Mouse (Mus musculus): ENCODE data around the gene Dcaf8. TPM values are rescaled to one million over a fixed set of nuclear protein-coding genes. Genes with fewer than 3 reads are reported as not detected.
A peak's percentile ranks its signal among the peaks of the same experiment; 100 is the strongest.

The Dcaf8 gene
- total RNA-seq, 2 experiments from 2014 or later, result 109 to 114 TPM

DNA sequence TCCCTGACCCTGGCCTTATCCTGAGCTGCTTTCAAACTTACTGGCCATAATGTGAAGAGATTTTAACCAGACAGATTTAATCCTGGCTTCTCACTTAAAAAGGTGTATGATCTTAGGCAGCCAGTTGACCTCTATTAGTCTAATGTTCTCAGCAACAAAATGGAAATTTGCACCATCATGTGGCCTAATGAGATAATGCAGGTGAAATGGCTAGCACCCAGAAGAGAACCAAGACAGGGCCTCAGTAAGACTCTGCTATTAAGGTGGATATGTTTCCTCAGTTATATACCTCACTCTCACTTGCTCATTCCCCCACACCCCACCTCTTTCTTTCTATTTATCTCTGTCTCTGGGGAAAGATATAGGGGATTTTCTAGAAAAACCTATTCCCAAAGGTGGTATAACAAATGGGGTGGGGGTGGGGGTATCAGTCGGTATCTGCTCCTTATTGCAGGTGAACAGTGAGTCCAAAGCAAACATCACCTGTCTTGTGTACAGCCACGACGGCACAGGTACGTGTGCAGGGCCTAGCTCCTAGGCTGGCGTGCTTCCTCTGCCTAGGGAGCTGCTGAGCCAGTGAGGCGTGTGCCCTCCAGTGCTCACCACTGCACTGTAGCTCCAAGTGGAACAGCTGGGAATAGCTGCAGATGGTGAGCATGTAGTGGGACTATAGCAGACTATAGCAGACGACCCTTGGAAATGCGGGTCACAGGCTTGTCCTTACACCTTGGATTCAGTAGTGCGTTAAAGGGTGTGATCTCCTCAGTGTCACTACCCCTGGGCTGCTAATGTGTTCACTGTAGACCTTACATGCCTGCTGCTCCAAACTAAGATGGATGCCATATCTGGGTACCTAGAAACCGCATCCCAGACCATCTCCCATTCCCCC lies 38.8 kb downstream of the Dcaf8 start:
- intact Hi-C loops (cut with DNase I), result no loop called here
- no peak for DNase-seq (ENCODE audit: low spot score)

GRCm38 (mm10) chr1:172188891-172189290 lies 41.0 kb downstream of the Dcaf8 start:
- intact Hi-C loops (cut with DNase I), result no loop called here
- DNase-seq (ENCODE audit: low spot score), result no peak

DNA sequence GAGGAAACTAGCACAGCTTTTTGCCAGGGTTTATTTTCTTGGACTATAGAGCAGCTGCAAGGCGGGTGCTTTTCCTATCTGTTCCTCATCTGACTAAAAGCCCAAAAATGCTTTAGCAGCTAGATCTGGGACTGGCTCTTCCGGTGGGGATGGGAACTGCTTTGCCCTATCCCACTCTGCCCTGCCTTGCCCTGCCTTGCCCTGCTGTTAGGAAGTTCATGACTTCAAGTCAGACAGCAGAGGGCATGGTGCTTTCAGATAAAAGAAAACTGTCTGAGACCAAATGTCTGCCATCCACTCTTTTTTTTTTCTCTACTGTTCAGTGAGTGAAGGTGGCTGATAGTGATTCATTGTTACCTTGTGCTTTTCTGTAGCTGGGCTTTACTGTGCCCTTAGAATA lies 43.7 kb downstream of the Dcaf8 start:
- DNase-seq (ENCODE audit: low spot score), result no peak
- intact Hi-C loops (cut with DNase I), result no loop called here

GRCm38 (mm10) chr1:172192217-172192616 lies 44.3 kb downstream of the Dcaf8 start:
- intact Hi-C loops (cut with DNase I), result no loop called here
- no peak for DNase-seq (ENCODE audit: low spot score)

DNA sequence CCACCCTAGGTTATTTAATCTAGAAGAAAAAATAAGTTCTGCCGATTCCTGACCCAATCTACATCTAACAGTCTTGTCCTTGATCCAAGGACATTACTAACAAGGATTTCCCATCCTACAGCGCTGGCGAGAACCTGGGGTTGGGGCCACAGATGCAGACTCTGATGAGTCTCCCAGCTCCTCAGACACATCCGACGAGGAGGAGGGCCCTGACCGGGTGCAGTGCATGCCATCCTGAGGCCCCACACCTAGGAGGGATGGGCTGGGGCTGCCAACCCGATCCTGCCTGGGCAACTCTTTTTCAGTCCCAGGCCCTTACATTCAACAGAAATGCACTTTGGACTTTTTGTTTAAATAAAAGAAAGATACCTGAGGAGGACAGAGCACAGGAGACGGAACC lies 46.6 kb downstream of the Dcaf8 start:
- intact Hi-C loops (cut with DNase I), result no loop called here
- DNase-seq (ENCODE audit: low spot score), result no peak

- intact Hi-C loops (cut with DNase I), result no loop called here
- no peak for DNase-seq (ENCODE audit: low spot score)
These were observed 49.3 kb downstream of the Dcaf8 start for GRCm38 (mm10) chr1:172197146-172197545.

GRCm38 (mm10) chr1:172197851-172198250 lies 50.0 kb downstream of the Dcaf8 start:
- no peak for DNase-seq (ENCODE audit: low spot score)
- intact Hi-C loops (cut with DNase I), result no loop called here

GRCm38 (mm10) chr1:172198316-172198715 lies 50.4 kb downstream of the Dcaf8 start:
- intact Hi-C loops (cut with DNase I), result no loop called here
- no peak for DNase-seq (ENCODE audit: low spot score)

GRCm38 (mm10) chr1:172198996-172199395 lies 51.1 kb downstream of the Dcaf8 start:
- no peak for DNase-seq (ENCODE audit: low spot score)
- intact Hi-C loops (cut with DNase I), result no loop called here

- intact Hi-C loops (cut with DNase I), result no loop called here
- DNase-seq (ENCODE audit: low spot score), result no peak
These were observed 52.3 kb downstream of the Dcaf8 start for GRCm38 (mm10) chr1:172200161-172200560.

DNA sequence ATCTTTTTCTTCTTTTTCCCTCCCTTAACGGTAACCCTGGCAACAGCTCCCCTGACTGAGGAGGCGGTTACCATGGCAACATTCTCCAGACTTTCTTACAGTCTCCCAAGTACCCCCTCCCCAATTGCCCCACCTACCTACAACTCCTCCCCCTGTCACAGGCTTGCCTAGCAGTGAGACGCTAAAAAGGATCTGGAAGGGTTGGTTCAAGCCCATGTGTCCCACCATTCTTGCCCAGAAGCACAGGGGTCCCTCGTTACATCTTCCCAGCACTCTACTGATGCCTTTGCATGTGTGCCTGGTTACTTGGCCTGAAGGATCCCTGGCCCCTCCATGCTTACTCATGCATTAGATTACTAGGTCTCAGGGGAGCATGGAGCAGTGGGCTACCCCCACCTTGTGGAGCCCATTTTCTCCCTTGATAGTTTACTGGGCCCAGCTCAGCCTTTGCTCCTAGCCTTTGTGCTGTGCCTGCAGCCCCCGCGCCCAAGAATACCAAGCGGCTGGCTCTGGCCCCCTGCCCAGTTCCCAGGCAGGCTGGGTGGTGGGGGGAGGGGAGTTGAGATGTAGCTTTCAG lies 53.1 kb downstream of the Dcaf8 start:
- DNase-seq (ENCODE audit: low spot score), result no peak
- intact Hi-C loops (cut with DNase I), result no loop called here

DNA sequence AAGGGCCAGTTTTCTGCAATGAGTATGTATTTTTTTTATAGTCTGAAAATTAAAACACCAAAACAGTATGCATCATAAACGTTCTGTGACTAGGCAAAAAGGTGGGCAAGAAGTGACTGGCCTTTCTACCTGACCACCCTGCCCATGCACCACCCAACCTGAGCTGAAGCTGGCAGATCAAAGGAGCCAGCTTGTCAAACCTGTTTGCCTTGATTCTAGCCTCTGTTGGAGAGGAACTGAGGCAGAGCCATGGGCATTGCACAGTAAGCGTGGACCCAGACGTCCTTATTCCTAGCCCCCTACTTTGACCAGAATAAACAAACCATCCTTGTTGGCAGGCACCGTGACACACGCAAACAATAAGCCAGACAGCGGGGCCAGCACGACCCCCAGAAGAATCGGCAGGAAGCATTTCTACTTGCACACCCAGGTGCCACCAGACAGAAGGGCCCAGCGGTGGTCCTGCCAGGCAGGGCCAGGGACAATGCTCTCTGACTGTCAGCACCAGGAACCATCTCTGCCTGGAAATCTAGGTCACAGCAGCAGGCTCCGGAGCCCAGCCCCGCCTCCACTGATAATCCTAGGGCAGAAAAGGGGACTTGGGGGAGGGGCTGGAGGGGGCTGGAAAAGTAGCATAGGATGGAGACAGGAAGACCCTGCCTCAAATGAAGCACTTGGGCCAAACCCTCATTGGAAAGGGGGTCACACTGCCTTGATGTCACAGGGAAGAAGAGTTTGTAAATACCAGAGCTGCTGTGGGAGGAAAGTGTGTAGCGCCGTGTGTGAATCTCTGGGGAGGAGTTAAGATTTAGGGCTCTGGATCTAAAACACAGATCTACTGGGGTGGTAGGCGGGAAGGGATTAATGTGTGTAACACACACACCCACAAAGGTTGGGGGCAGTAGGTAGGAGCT lies 54.3 kb downstream of the Dcaf8 start:
- intact Hi-C loops (cut with DNase I), result no loop called here
- DNase-seq (ENCODE audit: low spot score), result no peak

DNA sequence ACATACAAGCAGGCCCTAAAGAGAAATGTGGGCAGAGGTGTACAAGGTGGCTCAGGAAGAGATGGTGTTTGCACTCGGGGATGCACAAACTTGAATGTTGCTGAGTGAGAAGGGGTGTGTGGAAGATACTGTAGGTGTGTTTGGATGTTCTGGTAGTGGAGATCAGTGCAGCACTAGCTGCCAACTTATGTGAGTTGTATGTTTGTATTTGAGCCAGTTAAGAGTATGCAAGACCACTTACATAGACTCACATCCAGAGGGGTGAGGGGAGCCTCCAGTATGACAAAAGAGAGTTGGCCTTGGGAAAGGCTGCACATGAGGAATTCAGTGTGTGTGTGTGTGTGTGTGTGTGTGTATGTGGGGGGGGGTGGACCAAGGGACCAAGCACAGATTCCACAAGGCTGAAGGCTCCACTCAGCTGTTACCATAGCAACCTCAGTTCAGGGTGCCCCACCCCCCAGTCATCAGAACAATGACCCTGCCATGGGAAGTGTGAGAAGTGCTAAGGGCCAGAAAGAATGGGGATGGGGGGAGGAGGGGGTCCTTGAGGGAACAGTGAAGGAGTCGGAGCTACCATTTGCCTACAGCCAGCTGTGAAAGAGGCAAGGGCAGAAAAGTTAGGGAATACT lies 55.1 kb downstream of the Dcaf8 start:
- intact Hi-C loops (cut with DNase I), result no loop called here
- no peak for DNase-seq (ENCODE audit: low spot score)

DNA sequence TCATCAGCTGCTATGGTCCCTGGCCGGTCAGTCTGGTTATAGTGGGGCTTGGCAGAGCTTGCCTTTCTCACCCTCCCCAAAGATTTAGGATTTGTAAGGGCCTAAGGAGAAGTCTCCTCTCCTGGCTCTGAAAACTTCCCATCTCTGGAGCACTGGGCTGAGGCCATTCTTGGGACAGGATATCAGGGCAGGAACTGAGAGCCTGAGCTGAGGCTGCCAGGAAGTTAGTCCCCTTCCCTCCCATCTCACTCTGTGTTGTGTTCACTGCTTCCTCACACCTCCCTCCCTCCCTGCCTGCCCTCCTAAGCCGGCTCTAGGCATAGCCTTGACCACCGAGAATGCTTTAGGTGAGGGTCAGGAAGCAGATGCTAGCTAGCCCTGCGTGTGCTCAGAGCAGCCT lies 55.7 kb downstream of the Dcaf8 start:
- no peak for DNase-seq (ENCODE audit: low spot score)
- intact Hi-C loops (cut with DNase I), result no loop called here

DNA sequence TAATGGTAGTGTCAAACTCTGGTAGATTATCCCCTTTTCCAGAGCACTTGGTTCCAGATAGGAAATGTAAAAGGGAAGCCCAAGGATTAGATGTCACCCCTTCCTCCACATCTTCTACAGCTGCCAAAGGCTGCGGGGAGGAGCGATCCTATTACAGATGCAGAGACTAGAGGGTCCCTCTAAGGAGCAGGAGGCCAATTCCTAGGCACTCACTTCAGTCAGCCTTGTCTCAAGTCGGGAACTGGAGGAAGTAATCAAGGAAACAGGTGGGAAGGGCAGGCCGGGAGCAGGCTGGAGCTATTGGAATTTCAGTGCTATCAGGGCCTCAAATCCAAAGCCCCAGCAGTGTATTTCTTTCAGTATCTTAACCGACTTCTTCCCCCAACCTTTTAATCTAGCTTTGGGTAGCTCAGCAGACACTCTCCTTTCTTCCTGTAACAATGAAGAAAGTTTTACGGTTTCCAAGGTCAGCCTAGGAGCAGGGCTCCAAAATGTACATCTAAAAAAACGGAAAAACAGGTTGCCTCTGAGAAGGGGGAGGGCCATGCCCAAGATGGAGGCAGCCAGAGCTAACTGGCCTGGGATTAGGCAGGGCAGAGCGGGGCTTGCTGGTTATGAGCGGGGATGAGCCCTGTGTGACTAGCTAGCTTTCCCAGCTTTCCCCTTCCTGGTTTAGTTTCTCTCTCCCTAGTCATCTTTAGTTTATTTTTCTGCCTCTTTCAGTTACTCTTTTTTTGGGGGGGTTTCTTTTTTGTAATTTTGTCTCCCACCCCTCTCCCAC lies 56.3 kb downstream of the Dcaf8 start:
- intact Hi-C loops (cut with DNase I), result no loop called here

GRCm38 (mm10) chr1:172204814-172205740 lies 57.2 kb downstream of the Dcaf8 start:
- DNase-seq (ENCODE audit: low spot score), result no peak
- intact Hi-C loops (cut with DNase I), result no loop called here

More for the DNA sequence above, 56.3 kb downstream of the Dcaf8 start:
- no peak for DNase-seq (ENCODE audit: low spot score)

DNA sequence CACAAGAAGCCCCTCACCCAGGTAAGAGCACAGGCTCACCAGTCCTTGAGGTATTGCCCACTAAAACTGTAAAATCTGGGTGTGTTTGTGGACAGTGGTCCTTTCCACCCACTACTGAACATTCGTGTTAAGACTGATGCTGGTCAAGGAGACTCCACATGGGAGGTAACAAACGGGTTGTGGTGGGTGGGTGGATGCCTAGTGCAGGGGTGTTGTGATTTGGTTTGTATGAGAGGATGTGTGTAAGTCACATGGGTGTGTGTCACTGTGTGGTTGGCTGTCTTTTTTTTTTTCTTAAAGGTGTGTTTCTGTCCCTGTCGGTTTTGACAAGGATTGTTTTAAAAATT lies 57.8 kb downstream of the Dcaf8 start:
- intact Hi-C loops (cut with DNase I), result no loop called here
- no peak for DNase-seq (ENCODE audit: low spot score)

GRCm38 (mm10) chr1:172206141-172206917 lies 58.4 kb downstream of the Dcaf8 start, which contains the start of gene Pea15a:
Pea15a (minus strand) TSS chr1:172206804.
- DNase-seq (ENCODE audit: low spot score), result peak; percentile 82
- intact Hi-C loops (cut with DNase I), result no loop called here
